Mouse (Mus musculus) G1E (cell line): ENCODE results near the gene Abhd4.
A peak's percentile ranks its signal among the peaks of the same experiment; 100 is the strongest.

Experiments used
- CTCF ChIP-seq: IDR thresholded peaks from 2 replicates; pipeline ENCODE4 v1.5.1; 2012; ENCODE audit warnings: low read depth, low read length, inconsistent platforms, mixed read lengths
- GATA1 ChIP-seq: IDR thresholded peaks from 2 replicates; pipeline ENCODE4 v1.6.1; 2012; ENCODE audit warnings: borderline replicate concordance, low read length, inconsistent platforms, mixed read lengths
- GATA2 ChIP-seq: IDR thresholded peaks from 2 replicates; pipeline ENCODE4 v1.6.1; 2012; ENCODE audit warnings: low read depth, low read length, inconsistent platforms, borderline replicate concordance
- TAL1 ChIP-seq: conservative IDR thresholded peaks from 2 replicates; pipeline ENCODE4 v1.6.1; 2012; ENCODE audit warnings: low read depth, low read length, inconsistent platforms, mixed read lengths

- TF ChIP-seq CTCF (no peak), GATA1 (no peak), TAL1 (peak; percentile 42; the same call in 1 of the 2 replicates), GATA2 (no peak)
These were observed 21.8 kb upstream of the Abhd4 start for GRCm38 (mm10) chr14:54232143-54232542.
